Comparison of ENCODE assay signal across 8 mouse cellular contexts in the genomic region with DNA sequence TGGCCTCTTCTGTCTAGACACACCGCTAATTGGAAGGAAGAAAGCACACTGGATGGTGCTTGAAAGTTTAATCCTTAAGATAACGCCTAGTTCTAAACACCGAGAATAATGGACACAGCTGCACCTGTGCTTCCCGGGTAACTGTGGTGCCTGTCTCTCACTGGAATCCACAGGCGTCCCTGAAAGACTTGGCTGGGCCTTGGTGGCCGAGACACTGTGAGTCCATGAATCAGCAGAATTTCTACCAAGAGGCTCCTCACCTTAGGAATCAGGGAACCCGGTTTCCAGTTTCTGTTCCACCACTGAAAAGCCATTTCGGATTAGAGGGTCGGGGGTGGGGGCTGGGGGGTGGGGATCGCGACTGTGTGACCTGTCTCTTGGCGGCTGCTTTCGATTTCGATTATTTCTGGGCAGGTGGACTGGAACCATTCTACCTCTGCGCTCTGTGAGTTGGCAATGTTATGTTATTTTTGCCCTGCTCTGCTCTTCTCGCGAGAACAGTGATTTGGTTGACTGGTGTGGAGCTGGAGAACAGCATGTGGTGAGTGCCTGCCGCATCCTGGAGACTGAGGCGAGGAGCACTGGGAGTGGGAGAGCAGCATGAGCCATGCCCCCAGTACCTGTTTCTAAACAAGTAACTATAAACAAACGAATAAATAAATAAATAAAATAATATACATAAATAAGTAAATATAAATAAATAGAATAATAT. TPM values are rescaled to one million over a fixed set of nuclear protein-coding genes. Genes with fewer than 3 reads are reported as not detected.
DNase-seq lines count a peak whose midpoint lies in the region; ATAC-seq and TF ChIP-seq lines count a peak whose summit lies in the region.
"Had no signal": no experiment of that assay in that cellular context is flagged by ENCODE, and none has a peak within 500 bp of the region (broad histone marks: within the 10 kb centered on the region; RNA-seq: fewer than 3 reads in every experiment).

No protein-coding gene starts in this region.

- WGBS in lung, embryonic 14.5 days = 39% methylated on average over 20 of the region's 20 CpGs
- whole genome bisulfite sequencing in hindbrain, postnatal 0 days = 37% methylated on average over 20 of the region's 20 CpGs

- no peak overlapping the region for H3K9ac ChIP-seq in lung, embryonic 14.5 days
- no peak overlapping the region for H3K9ac ChIP-seq in hindbrain, postnatal 0 days (replicated peaks; ENCODE audit: low read length)
- H3K9ac ChIP-seq: neural tube, embryonic 12.5 days had no signal

- no peak overlapping the region for H3K27ac ChIP-seq in lung, embryonic 14.5 days (ENCODE audit: low read depth)
- no peak overlapping the region for H3K27ac ChIP-seq in hindbrain, postnatal 0 days
- H3K27ac ChIP-seq: neural tube, embryonic 12.5 days had no signal

- DNase-seq in lung, embryonic 14.5 days = peak; percentile 23
- DNase-seq in lung, postnatal 36 days = no peak
- peak; percentile 38 to 47 for DNase-seq in cerebellum, postnatal 36 days
- peak; percentile 72 for DNase-seq in hindbrain, postnatal 0 days (ENCODE audit: low spot score)
- peak; percentile 57 for DNase-seq in retina, embryonic 14.5 days (ENCODE audit: low spot score)
- no peak for DNase-seq in adrenal gland, adult 18-20 months (ENCODE audit: low spot score in 2 of 2)

- peaks cover 11% of the 10 kb centered on the region for H3K27me3 ChIP-seq in lung, embryonic 14.5 days (ENCODE audit: insufficient read depth, low read length)
- no peaks in the 10 kb centered on the region for H3K27me3 ChIP-seq in hindbrain, postnatal 0 days (ENCODE audit: insufficient read depth, low read length)
- H3K27me3 ChIP-seq: neural tube, embryonic 12.5 days had no signal

- peaks cover 16% of the 10 kb centered on the region for H3K9me3 ChIP-seq in lung, embryonic 14.5 days (ENCODE audit: low read depth, low read length)
- peaks cover 7% of the 10 kb centered on the region for H3K9me3 ChIP-seq in hindbrain, postnatal 0 days (ENCODE audit: low read length)

- H3K36me3 ChIP-seq in lung, embryonic 14.5 days (ENCODE audit: insufficient read depth) = no peaks in the 10 kb centered on the region
- no peaks in the 10 kb centered on the region for H3K36me3 ChIP-seq in hindbrain, postnatal 0 days (ENCODE audit: insufficient read depth, low read length)
- H3K36me3 ChIP-seq: neural tube, embryonic 12.5 days had no signal

- TF ChIP-seq CTCF in lung, embryonic 14.5 days (IDR thresholded peaks at IDR 0.05; ENCODE audit: low read depth) = no peak
- TF ChIP-seq CTCF in hindbrain, postnatal 0 days (IDR thresholded peaks at IDR 0.05; ENCODE audit: low read depth) = no peak

- H3K4me2 ChIP-seq in lung, embryonic 14.5 days = no peak overlapping the region
- no peak overlapping the region for H3K4me2 ChIP-seq in hindbrain, postnatal 0 days (ENCODE audit: low read depth, low read length)

- 0 out of 2 replicates have a peak, but pooled peaks cover 7% of the 10 kb centered on the region for H3K4me1 ChIP-seq in lung, embryonic 14.5 days (ENCODE audit: insufficient read depth)
- H3K4me1 ChIP-seq in hindbrain, postnatal 0 days (ENCODE audit: insufficient read depth, low read length) = peaks cover 19% of the 10 kb centered on the region

- ATAC-seq in lung, embryonic 14.5 days (ENCODE audit: insufficient read depth) = no peak
- ATAC-seq in hindbrain, postnatal 0 days = peak; percentile 59; the same call in 1 of the 2 replicates
- no peak for ATAC-seq in megakaryocyte, adult 5-6 weeks (ENCODE audit: poor library complexity, severe bottlenecking)

- H3K4me3 ChIP-seq in lung, embryonic 14.5 days (ENCODE audit: low read depth, low read length) = no peak overlapping the region
- H3K4me3 ChIP-seq in hindbrain, postnatal 0 days (ENCODE audit: low read length) = no peak overlapping the region
- H3K4me3 ChIP-seq: neural tube, embryonic 12.5 days had no signal

RNA-seq across cellular contexts. Expression of a gene that starts 2.5 kb away (rescaled TPM):
- polyA plus RNA-seq in lung, embryonic 14.5 days (2014; fragmentation: Nextera tagmentation; extraction: Ambion mirVana) = 11.2 and 13.7 TPM in 2 replicates
- 25.0 and 41.3 TPM in 2 replicates for total RNA-seq in hindbrain, postnatal 0 days (2014; rRNA removed)
- 8.8 and 8.9 TPM in 2 replicates for polyA plus RNA-seq in hindbrain, postnatal 0 days (2015; fragmentation: Nextera tagmentation; extraction: Ambion mirVana)
- 0.29 and 1.7 TPM in 2 replicates for total RNA-seq in megakaryocyte, adult 5-6 weeks (2015)
- 0.33 and 1.3 TPM in 2 replicates for total RNA-seq in megakaryocyte, adult 5-6 weeks (2017)
- total RNA-seq in adrenal gland, adult 18-20 months (2021) = 10 to 100 TPM; 24.9 to 42.4 TPM

RNA-seq across cellular contexts. Expression of a gene that starts 24.1 kb away (rescaled TPM):
- 0.68 and 1.6 TPM in 2 replicates for polyA plus RNA-seq in lung, embryonic 14.5 days (2014; fragmentation: Nextera tagmentation; extraction: Ambion mirVana)
- total RNA-seq in hindbrain, postnatal 0 days (2014; rRNA removed) = 6.8 and 17.0 TPM in 2 replicates
- polyA plus RNA-seq in hindbrain, postnatal 0 days (2015; fragmentation: Nextera tagmentation; extraction: Ambion mirVana) = 7.8 and 8.2 TPM in 2 replicates
- not detected in 2 replicates for total RNA-seq in megakaryocyte, adult 5-6 weeks (2015)
- not detected in 2 replicates for total RNA-seq in megakaryocyte, adult 5-6 weeks (2017)
- total RNA-seq in adrenal gland, adult 18-20 months (2021) = under 1 TPM; 0.53 to 0.54 TPM

RNA-seq across cellular contexts. Expression of a gene that starts 27.0 kb away (rescaled TPM):
- polyA plus RNA-seq in lung, embryonic 14.5 days (2014; fragmentation: Nextera tagmentation; extraction: Ambion mirVana) = 84.0 and 97.7 TPM in 2 replicates
- 86.8 and 131 TPM in 2 replicates for total RNA-seq in hindbrain, postnatal 0 days (2014; rRNA removed)
- polyA plus RNA-seq in hindbrain, postnatal 0 days (2015; fragmentation: Nextera tagmentation; extraction: Ambion mirVana) = 98.7 and 107 TPM in 2 replicates
- 23.8 and 24.3 TPM in 2 replicates for total RNA-seq in megakaryocyte, adult 5-6 weeks (2015)
- 24.6 and 27.9 TPM in 2 replicates for total RNA-seq in megakaryocyte, adult 5-6 weeks (2017)
- total RNA-seq in adrenal gland, adult 18-20 months (2021) = 100 to 1,000 TPM in 1 of 2 experiments, 10 to 100 TPM in 1; 79.2 to 121 TPM

RNA-seq across cellular contexts. Expression of a gene that starts 39.5 kb away (rescaled TPM):
- polyA plus RNA-seq in lung, embryonic 14.5 days (2014; fragmentation: Nextera tagmentation; extraction: Ambion mirVana) = 2.8 and 3.5 TPM in 2 replicates
- 25.3 and 31.6 TPM in 2 replicates for total RNA-seq in hindbrain, postnatal 0 days (2014; rRNA removed)
- polyA plus RNA-seq in hindbrain, postnatal 0 days (2015; fragmentation: Nextera tagmentation; extraction: Ambion mirVana) = 10.3 and 11.4 TPM in 2 replicates
- 0.27 and 0.42 TPM in 2 replicates for total RNA-seq in megakaryocyte, adult 5-6 weeks (2015)
- 0.04 and 0.16 TPM in 2 replicates for total RNA-seq in megakaryocyte, adult 5-6 weeks (2017)
- total RNA-seq in adrenal gland, adult 18-20 months (2021) = 1 to 10 TPM; 5.2 to 7.5 TPM

RNA-seq across cellular contexts. Expression of a gene that starts 39.7 kb away (rescaled TPM):
- polyA plus RNA-seq in lung, embryonic 14.5 days (2014; fragmentation: Nextera tagmentation; extraction: Ambion mirVana) = 3.2 and 3.4 TPM in 2 replicates
- total RNA-seq in hindbrain, postnatal 0 days (2014; rRNA removed) = not detected in 2 replicates
- 1.4 and 1.6 TPM in 2 replicates for polyA plus RNA-seq in hindbrain, postnatal 0 days (2015; fragmentation: Nextera tagmentation; extraction: Ambion mirVana)
- 0.11 TPM in 1 of 2 replicates, not detected in the other for total RNA-seq in megakaryocyte, adult 5-6 weeks (2015)
- 0.20 and 0.33 TPM in 2 replicates for total RNA-seq in megakaryocyte, adult 5-6 weeks (2017)
- under 1 TPM; 0.19 to 0.40 TPM for total RNA-seq in adrenal gland, adult 18-20 months (2021)

Comparison
In these comparisons a context has a peak if more than half of its experiments do, and no peak if none do; other contexts are left out.
1. DNase-seq: peak in lung, embryonic 14.5 days (single experiment), cerebellum, postnatal 36 days (2 of 2), hindbrain, postnatal 0 days (single experiment) and retina, embryonic 14.5 days (single experiment); none in lung, postnatal 36 days (single experiment) and adrenal gland, adult 18-20 months (0 of 2).